Mouse (Mus musculus) embryonic facial prominence, embryonic 13.5 days (tissue): ENCODE measurements around the gene Trp53bp1. TPM values are rescaled to one million over a fixed set of nuclear protein-coding genes. Genes with fewer than 3 reads are reported as not detected.

Experiments used
- ATAC-seq: fragments of 200-750 bp; cut with Nextera tagmentation; 2 replicates; pipeline ENCODE4 v1.8.0; 2017; ENCODE audit warnings: low read depth; ENCODE audit not compliant: insufficient number of reproducible peaks, insufficient read depth, low FRiP score, low TSS enrichment
- H3K27ac ChIP-seq: fragments of 300-500 bp; sonication (generic); 2 replicates; pipeline ENCODE4 v1.5.1; 2015; ENCODE audit warnings: moderate library complexity, mild to moderate bottlenecking, inconsistent platforms
- H3K27me3 ChIP-seq: fragments of 300-500 bp; sonication (generic); 2 replicates; pipeline ENCODE4 v1.6.1; 2015; ENCODE audit warnings: mild to moderate bottlenecking, inconsistent platforms
- H3K36me3 ChIP-seq: fragments of 300-500 bp; sonication (generic); 2 replicates; pipeline ENCODE4 v1.6.1; 2015; ENCODE audit warnings: mild to moderate bottlenecking, inconsistent platforms
- H3K4me1 ChIP-seq: fragments of 300-500 bp; sonication (generic); 2 replicates; pipeline ENCODE4 v1.6.1; 2015; ENCODE audit warnings: inconsistent platforms
- H3K4me2 ChIP-seq: fragments of 300-500 bp; sonication (generic); 2 replicates; pipeline ENCODE4 v1.6.1; 2015; ENCODE audit warnings: moderate library complexity, mild to moderate bottlenecking, inconsistent platforms
- H3K4me3 ChIP-seq: fragments of 300-500 bp; sonication (generic); 2 replicates; pipeline ENCODE4 v1.5.1; 2015; ENCODE audit warnings: mild to moderate bottlenecking, inconsistent platforms
- H3K9ac ChIP-seq: fragments of 300-500 bp; sonication (generic); 2 replicates; pipeline ENCODE4 v1.6.1; 2015; ENCODE audit warnings: mild to moderate bottlenecking, inconsistent platforms
- H3K9me3 ChIP-seq: fragments of 300-500 bp; sonication (generic); 2 replicates; pipeline ENCODE4 v1.6.1; 2016; ENCODE audit warnings: inconsistent platforms
- WGBS: fragments of 180-500 bp; shearing (Covaris S2); methylation state at CpG from one replicate; pipeline ENCODE4 v1.1.7; 2015; ENCODE audit warnings: mixed read lengths; 5-methylcytosine and 5-hydroxymethylcytosine counted together
- polyA plus RNA-seq: library from polyadenylated mRNA; unstranded; fragments of >200 nt; fragmentation: Nextera tagmentation; extraction: Ambion mirVana; gene quantifications from 2 replicates; pipeline ENCODE4 v1.2.1, GENCODE M21; 2015

The Trp53bp1 gene
- polyA plus RNA-seq, 1 experiment from 2014 or later, result 95.8 TPM

DNA sequence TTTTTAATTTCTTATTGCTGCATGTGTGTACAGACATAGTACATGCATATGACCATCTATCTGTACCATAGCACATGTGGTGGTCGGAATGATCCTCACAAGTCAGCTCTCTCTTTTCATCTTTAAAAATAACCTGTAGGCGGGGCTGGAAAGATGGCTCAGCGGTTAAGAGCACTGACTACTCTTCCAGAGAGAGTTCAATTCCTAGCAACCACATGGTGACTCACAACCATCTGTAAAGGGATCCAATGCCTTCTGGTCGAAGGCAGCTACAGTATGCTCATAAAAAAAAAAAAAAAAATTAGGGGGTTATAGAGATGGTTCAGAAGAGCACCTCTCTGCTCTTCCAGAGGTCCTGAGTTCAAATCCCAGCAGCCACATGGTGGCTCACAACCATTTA is 31.8 kb downstream of the Trp53bp1 start:
- Histone ChIP-seq H3K9ac (no peak overlapping the region), H3K36me3 (peaks cover 79% of the 10 kb centered on the region), H3K9me3 (no peaks in the 10 kb centered on the region), H3K4me2 (no peak overlapping the region), H3K4me3 (no peak overlapping the region), H3K27ac (no peak overlapping the region), H3K4me1 (no peaks in the 10 kb centered on the region), H3K27me3 (no peaks in the 10 kb centered on the region)
- WGBS, result 86% methylated on average over 4 of the region's 4 CpGs
- ATAC-seq, result no peak

DNA sequence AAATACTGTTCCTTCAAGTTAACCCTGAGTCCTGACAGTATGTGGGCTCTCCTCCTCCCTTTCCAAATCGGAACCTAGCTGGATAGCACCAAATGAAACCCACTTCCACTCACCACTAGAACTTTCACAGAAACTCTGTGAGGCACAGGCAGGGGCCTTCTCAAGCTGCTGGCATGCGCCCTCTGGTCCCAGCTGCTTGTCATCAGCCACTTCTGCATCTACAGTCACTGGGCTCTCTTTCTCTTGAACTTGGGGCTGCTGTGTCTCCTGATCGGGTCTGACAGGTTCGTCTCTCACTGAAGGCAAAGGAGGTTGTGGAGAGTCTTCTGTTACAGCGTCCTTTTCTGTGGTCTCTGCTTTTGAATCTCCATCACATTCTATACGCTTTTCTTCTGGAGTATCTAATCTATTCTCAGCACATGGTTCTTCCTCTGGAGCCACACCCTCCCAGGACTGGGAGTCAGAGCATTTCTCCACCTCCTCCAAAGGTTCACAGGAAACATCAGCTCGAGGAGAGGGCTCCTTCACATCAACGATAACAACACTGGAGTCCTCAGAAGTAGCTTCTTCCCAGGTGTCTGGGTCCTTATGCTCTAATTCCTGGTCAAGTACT is 35.6 kb downstream of the Trp53bp1 start:
- ATAC-seq, result no peak
- H3K27me3 ChIP-seq, result no peaks in the 10 kb centered on the region
- no peak overlapping the region for H3K4me2 ChIP-seq
- H3K9ac ChIP-seq, result no peak overlapping the region
- H3K4me1 ChIP-seq, result no peaks in the 10 kb centered on the region
- 87% methylated on average over 8 of the region's 8 CpGs for WGBS
- H3K27ac ChIP-seq, result no peak overlapping the region
- no peaks in the 10 kb centered on the region for H3K9me3 ChIP-seq
- H3K4me3 ChIP-seq, result no peak overlapping the region
- H3K36me3 ChIP-seq, result peaks cover 82% of the 10 kb centered on the region

DNA sequence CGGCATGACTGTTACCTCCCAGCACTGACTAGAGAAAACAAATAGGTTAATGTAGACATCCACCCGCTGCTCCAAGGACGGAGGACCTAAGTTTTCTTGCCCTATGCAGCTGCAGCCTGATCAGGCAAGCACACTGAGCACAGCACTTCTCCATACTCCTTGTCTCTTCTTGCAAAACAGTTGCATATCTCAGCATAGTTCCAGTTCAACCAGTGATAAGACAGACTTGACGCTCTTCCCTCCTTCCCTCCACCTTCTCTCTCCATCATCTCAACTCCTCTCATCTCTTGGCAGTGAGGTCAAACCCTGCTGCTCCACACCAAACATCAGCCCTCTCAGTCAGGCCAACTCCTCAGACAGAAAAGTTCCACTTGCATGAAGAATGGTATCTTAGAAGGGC is 43.1 kb downstream of the Trp53bp1 start:
- Histone ChIP-seq H3K36me3 (peaks cover 85% of the 10 kb centered on the region), H3K4me2 (no peak overlapping the region), H3K9ac (no peak overlapping the region), H3K4me3 (no peak overlapping the region), H3K27me3 (no peaks in the 10 kb centered on the region), H3K27ac (no peak overlapping the region), H3K9me3 (no peaks in the 10 kb centered on the region), H3K4me1 (no peaks in the 10 kb centered on the region)
- WGBS, result 92% methylated on average over 4 of the region's 4 CpGs
- no peak for ATAC-seq

DNA sequence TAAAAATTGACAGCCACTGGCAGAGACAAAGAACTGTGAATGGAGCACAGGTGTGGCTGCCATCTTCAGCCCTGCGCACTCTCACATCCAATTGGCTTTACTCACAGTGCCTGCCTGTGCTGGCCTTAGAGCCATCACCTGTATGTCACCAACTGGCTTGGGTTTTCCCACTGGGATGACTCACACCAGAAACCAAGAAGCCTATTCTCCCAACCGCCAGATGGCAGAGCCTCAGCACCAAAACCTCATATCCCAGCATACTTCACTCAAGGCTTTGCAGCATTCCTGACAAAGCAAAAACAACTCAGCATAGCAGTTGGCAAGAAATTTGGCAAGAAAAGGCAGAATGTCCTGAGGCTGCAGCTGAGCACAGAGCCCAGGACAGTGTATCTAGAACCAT is 48.2 kb downstream of the Trp53bp1 start:
- no peaks in the 10 kb centered on the region for H3K4me1 ChIP-seq
- ATAC-seq, result no peak
- WGBS, result 95% methylated on average over 2 of the region's 2 CpGs
- no peaks in the 10 kb centered on the region for H3K27me3 ChIP-seq
- H3K27ac ChIP-seq, result no peak overlapping the region
- H3K36me3 ChIP-seq, result peaks cover 82% of the 10 kb centered on the region
- no peak overlapping the region for H3K4me2 ChIP-seq
- no peak overlapping the region for H3K9ac ChIP-seq
- no peaks in the 10 kb centered on the region for H3K9me3 ChIP-seq
- no peak overlapping the region for H3K4me3 ChIP-seq

GRCm38 (mm10) chr2:121219994-121220393 is 51.2 kb downstream of the Trp53bp1 start:
- peaks cover 80% of the 10 kb centered on the region for H3K36me3 ChIP-seq

GRCm38 (mm10) chr2:121219177-121219576 is 52.0 kb downstream of the Trp53bp1 start:
- Histone ChIP-seq H3K4me3 (no peak overlapping the region), H3K4me2 (no peak overlapping the region), H3K36me3 (peaks cover 84% of the 10 kb centered on the region), H3K27me3 (no peaks in the 10 kb centered on the region), H3K9ac (no peak overlapping the region), H3K4me1 (no peaks in the 10 kb centered on the region), H3K9me3 (no peaks in the 10 kb centered on the region), H3K27ac (no peak overlapping the region)
- no peak for ATAC-seq

More at GRCm38 (mm10) chr2:121219994-121220393, 51.2 kb downstream of the Trp53bp1 start:
- no peak overlapping the region for H3K9ac ChIP-seq
- H3K4me3 ChIP-seq, result no peak overlapping the region
- H3K4me2 ChIP-seq, result no peak overlapping the region
- no peaks in the 10 kb centered on the region for H3K4me1 ChIP-seq
- no peak overlapping the region for H3K27ac ChIP-seq
- H3K9me3 ChIP-seq, result no peaks in the 10 kb centered on the region
- no peak for ATAC-seq
- no peaks in the 10 kb centered on the region for H3K27me3 ChIP-seq

DNA sequence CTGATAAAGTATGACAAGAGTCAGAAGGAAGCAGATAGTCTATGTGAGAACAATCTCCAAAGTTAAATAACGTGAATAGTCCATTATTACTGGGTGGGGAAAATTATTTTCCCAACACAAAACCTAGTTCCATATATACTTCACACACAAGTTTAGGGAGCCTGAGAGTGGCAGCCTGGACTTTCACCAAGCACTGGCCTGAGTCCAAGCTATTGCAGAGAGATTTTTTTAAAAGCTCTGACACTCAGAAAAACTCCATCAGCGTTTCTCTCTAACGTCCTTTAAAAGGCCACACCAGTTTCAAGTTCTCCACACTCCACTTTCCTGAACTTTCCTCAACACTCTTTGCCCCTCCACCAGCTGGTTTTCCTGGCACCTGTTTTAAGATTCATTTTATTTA is 56.7 kb downstream of the Trp53bp1 start:
- WGBS, result 85% methylated on average over 3 of the region's 3 CpGs
- Histone ChIP-seq H3K4me3 (no peak overlapping the region), H3K36me3 (peaks cover 84% of the 10 kb centered on the region), H3K4me1 (no peaks in the 10 kb centered on the region), H3K27ac (no peak overlapping the region), H3K4me2 (no peak overlapping the region), H3K27me3 (no peaks in the 10 kb centered on the region), H3K9ac (no peak overlapping the region), H3K9me3 (no peaks in the 10 kb centered on the region)
- no peak for ATAC-seq

DNA sequence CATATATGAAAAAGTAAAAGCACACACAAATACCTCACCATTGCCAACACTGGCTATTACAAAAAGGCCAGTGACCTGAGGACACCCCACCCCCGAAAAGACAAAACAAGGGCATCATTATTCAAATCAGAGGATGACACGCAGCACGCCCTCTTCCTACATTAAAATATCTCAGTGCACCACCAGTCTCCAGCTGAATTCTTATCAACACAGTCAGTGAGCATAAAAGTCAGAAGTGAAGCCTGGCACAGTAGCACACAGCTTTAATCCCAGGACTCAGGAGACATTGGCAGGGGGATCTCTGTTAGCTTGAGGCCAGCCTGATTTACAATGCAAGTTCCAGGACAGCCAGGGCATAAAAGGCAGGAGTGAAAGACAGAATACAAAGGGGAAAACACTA is 64.7 kb downstream of the Trp53bp1 start:
- Histone ChIP-seq H3K27me3 (no peaks in the 10 kb centered on the region), H3K4me3 (no peak overlapping the region), H3K27ac (no peak overlapping the region), H3K36me3 (peaks cover 93% of the 10 kb centered on the region), H3K4me1 (no peaks in the 10 kb centered on the region), H3K9ac (no peak overlapping the region), H3K9me3 (no peaks in the 10 kb centered on the region), H3K4me2 (no peak overlapping the region)
- WGBS, result 93% methylated on average over 3 of the region's 3 CpGs
- no peak for ATAC-seq

- Histone ChIP-seq H3K9ac (no peak overlapping the region), H3K27ac (no peak overlapping the region), H3K4me1 (no peaks in the 10 kb centered on the region), H3K27me3 (no peaks in the 10 kb centered on the region), H3K4me3 (no peak overlapping the region), H3K9me3 (no peaks in the 10 kb centered on the region), H3K4me2 (no peak overlapping the region), H3K36me3 (peaks cover 94% of the 10 kb centered on the region)
- no peak for ATAC-seq
- 95% methylated on average over 17 of the region's 17 CpGs for WGBS
These were observed 66.9 kb downstream of the Trp53bp1 start for GRCm38 (mm10) chr2:121204276-121204675.

DNA sequence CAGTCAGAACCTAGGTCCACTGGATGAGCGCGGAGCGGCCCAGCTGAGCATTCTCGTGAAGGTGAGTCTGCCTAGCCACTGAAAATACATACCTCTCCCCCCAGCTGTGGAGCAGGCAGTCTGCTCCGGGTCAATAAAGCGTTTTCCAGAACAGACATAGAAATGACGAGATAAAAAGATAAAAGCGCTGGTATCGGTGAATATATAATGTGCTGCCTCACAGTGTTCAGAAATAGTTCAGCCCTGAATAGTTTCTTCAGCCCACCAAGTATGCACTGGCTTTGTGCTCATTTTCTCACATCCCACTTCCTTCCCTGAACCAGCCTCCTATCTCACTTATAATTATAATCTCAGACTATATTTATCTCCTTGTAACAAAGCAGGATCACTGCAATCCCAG is 75.7 kb downstream of the Trp53bp1 start:
- H3K27ac ChIP-seq, result no peak overlapping the region
- H3K4me2 ChIP-seq, result no peak overlapping the region
- no peak overlapping the region for H3K4me3 ChIP-seq
- H3K9ac ChIP-seq, result no peak overlapping the region
- H3K27me3 ChIP-seq, result no peaks in the 10 kb centered on the region
- WGBS, result 92% methylated on average over 9 of the region's 9 CpGs
- ATAC-seq, result no peak
- H3K36me3 ChIP-seq, result peaks cover 96% of the 10 kb centered on the region
- H3K4me1 ChIP-seq, result no peaks in the 10 kb centered on the region
- H3K9me3 ChIP-seq, result no peaks in the 10 kb centered on the region

DNA sequence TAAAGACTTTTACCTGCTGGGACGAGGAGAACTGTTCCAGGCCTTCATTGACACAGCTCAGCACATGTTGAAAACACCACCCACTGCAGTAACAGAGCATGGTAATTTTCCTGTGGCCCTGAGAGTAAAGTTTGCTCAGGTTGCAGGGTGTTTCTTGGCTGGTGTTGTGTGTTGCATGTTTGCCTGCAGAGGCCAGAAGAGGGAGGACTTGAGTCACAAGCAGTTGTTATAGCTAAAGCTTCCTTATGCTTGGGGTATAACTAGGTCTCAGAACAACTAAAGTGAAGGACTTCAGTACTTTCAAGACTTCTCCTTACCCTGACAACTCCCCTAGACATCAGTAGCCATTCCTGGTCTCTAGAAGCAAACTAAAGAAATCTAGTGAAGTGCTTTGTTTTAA is 82.7 kb downstream of the Trp53bp1 start:
- WGBS, result 72% methylated on average over 1 of the region's 1 CpGs
- ATAC-seq, result no peak

DNA sequence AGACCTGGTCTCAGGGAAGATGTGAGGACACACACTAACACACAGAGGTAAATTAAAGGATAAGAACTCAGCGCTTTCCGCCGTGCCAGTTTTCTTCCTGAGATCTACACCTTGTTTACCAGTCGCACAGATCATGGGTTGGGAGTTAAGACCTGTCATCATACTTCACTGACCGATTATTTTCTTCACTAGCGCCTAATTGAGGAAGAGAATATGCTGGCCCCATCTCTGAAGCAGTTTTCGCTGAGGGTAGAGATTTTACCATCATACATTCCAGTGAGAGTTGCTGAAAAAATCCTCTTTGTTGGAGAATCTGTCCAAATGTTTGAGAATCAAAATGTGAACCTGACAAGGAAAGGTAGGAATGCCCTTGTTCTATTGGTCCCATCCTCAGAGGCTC is 87.1 kb downstream of the Trp53bp1 start:
- no peaks in the 10 kb centered on the region for H3K9me3 ChIP-seq
- 94% methylated on average over 7 of the region's 7 CpGs for WGBS
- no peak overlapping the region for H3K4me3 ChIP-seq
- H3K36me3 ChIP-seq, result peaks cover 73% of the 10 kb centered on the region
- H3K27ac ChIP-seq, result no peak overlapping the region
- no peaks in the 10 kb centered on the region for H3K27me3 ChIP-seq
- H3K4me2 ChIP-seq, result no peak overlapping the region
- H3K4me1 ChIP-seq, result no peaks in the 10 kb centered on the region
- no peak overlapping the region for H3K9ac ChIP-seq
- ATAC-seq, result no peak

More for the DNA sequence above, 82.7 kb downstream of the Trp53bp1 start:
- no peak overlapping the region for H3K27ac ChIP-seq
- H3K27me3 ChIP-seq, result no peaks in the 10 kb centered on the region
- H3K9me3 ChIP-seq, result no peaks in the 10 kb centered on the region
- H3K4me2 ChIP-seq, result no peak overlapping the region
- H3K4me1 ChIP-seq, result no peaks in the 10 kb centered on the region
- H3K36me3 ChIP-seq, result peaks cover 90% of the 10 kb centered on the region
- H3K4me3 ChIP-seq, result no peak overlapping the region
- H3K9ac ChIP-seq, result no peak overlapping the region

GRCm38 (mm10) chr2:121183431-121183830 is 87.8 kb downstream of the Trp53bp1 start:
- Histone ChIP-seq H3K9ac (no peak overlapping the region), H3K9me3 (no peaks in the 10 kb centered on the region), H3K4me3 (no peak overlapping the region), H3K27ac (no peak overlapping the region), H3K4me2 (no peak overlapping the region), H3K27me3 (no peaks in the 10 kb centered on the region), H3K36me3 (peaks cover 73% of the 10 kb centered on the region), H3K4me1 (no peaks in the 10 kb centered on the region)
- no peak for ATAC-seq
- 92% methylated on average over 5 of the region's 5 CpGs for WGBS
